Mouse (Mus musculus): ENCODE measurements around the gene Frmd8. TPM values are rescaled to one million over a fixed set of nuclear protein-coding genes. Genes with fewer than 3 reads are reported as not detected.
A peak's percentile ranks its signal among the peaks of the same experiment; 100 is the strongest.

The Frmd8 gene
- polyA plus RNA-seq, 1 experiment from 2014 or later: 40.6 TPM

DNA sequence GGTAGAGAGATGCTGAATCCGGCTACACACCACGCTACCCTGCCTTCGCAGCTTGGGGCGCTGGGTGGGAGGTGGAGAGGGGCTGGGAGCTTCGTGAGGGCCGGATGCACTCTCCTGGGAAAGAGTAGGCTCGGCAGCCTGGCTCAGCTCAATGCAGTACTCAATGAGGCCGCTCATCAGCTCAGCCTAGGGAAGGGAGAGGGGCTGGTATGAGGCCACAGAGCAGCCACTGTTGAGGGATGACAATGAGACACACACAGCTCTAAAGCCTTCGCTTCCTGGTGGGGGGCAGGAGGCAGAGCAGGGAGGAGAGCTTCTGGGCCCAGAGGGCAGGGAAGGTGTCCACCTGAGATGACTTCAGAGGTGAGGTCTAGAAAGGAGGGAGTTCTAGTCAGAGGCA is 18.5 kb downstream of the Frmd8 start:
- no peaks in the 10 kb centered on the region for H3K9me3 ChIP-seq
- H3K36me3 ChIP-seq: peaks cover 93% of the 10 kb centered on the region
- no peak overlapping the region for H3K27ac ChIP-seq
- 87% methylated on average over 9 of the region's 9 CpGs for whole genome bisulfite sequencing
- peaks cover 20% of the 10 kb centered on the region for H3K4me1 ChIP-seq
- no peak overlapping the region for H3K4me3 ChIP-seq
- no peaks in the 10 kb centered on the region for H3K27me3 ChIP-seq (ENCODE audit: insufficient read depth, poor library complexity, severe bottlenecking)
- no peak for DNase-seq (ENCODE audit: low spot score)

DNA sequence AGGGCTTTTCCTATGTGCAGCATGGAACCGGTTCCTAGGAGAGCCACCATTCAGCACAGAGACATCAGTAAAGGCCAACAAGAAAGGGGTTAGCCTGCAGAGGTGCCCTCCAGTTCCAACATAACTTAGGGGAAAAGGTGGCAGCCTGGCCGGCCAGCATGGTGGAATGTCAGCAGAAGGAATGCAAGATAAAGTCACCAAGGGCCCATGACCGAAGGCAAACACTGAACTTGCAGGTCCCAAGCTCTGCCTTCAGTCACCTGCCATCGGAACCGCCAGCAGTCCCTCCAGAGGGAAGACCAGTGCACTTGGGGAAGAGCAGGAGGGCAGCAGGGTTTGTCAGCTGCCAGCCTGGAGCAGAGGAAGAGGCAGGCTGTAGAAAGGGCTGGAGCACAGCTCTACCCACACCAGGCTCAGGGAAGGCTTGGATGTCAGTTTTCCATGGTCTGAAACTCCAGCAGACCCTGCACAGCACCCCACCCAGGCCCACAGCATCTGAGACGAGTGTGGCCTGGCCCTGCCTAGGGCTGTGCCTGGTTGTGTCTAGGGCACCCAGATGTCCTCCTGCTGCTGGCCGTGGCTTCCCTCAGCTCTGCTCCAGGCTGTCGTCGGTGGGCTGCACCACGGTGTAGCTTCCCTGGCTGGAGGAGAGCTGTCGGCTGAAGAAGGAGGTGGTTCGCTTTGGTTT is 22.9 kb downstream of the Frmd8 start:
- Histone ChIP-seq H3K9me3 (no peaks in the 10 kb centered on the region), H3K4me3 (peak overlapping the region; percentile 6; the same call in 1 of the 2 replicates), H3K27me3 (ENCODE audit: insufficient read depth, poor library complexity, severe bottlenecking) (no peaks in the 10 kb centered on the region), H3K36me3 (peaks cover 52% of the 10 kb centered on the region), H3K27ac (peak overlapping the region; percentile 83; the same call in 1 of the 2 replicates), H3K4me1 (peaks cover 58% of the 10 kb centered on the region)
- WGBS: 50% methylated on average over 12 of the region's 12 CpGs
- DNase-seq (ENCODE audit: low spot score): no peak

DNA sequence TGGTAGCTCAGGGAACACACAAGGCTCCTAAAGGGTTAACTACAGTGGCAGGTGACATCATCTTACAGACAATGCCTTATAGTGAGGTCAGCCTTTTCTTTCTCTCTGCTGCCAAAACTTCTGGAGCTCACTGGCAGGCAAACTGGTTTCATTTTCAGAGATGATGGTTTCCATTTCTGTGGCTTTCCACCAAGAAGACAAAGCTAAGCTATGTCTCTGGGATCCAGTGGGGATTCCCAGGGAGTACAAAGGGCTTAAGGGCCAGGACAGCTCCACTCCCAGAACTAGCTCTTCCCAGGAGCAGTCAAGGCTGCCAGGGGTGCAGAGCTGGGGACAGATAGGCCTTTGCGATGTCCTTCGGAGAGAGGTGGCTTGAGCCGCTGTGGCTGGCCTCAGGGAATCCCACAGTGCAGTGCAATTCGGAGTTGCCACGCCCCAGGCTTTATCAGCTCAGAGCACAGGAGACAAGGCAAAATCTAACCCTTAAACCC is 23.5 kb downstream of the Frmd8 start:
- Histone ChIP-seq H3K4me3 (no peak overlapping the region), H3K27ac (peak overlapping the region; percentile 83), H3K36me3 (peaks cover 46% of the 10 kb centered on the region), H3K4me1 (peaks cover 62% of the 10 kb centered on the region), H3K27me3 (ENCODE audit: insufficient read depth, poor library complexity, severe bottlenecking) (no peaks in the 10 kb centered on the region), H3K9me3 (no peaks in the 10 kb centered on the region)
- WGBS: 38% methylated on average over 5 of the region's 5 CpGs
- no peak for DNase-seq (ENCODE audit: low spot score)

DNA sequence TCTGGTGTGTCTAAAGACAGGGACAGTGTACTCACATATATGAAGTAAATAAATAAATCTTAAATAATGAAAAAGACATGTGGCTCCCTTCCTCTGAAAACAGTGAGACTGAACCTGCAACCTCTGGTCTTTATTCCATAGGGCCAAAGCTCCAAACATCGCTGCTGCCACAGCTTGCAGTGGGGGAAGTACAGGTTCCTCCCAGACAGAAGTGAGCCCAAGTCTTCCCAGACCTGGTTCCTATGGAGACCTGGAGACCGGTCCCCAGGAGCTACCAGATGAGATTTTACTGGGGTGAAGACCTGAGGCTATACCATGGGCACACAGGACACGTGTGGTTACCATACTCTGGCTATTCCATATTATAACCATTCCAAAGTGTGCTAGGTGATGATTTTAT is 24.2 kb downstream of the Frmd8 start:
- Histone ChIP-seq H3K4me1 (peaks cover 68% of the 10 kb centered on the region), H3K27ac (no peak overlapping the region), H3K27me3 (ENCODE audit: insufficient read depth, poor library complexity, severe bottlenecking) (no peaks in the 10 kb centered on the region), H3K36me3 (peaks cover 39% of the 10 kb centered on the region), H3K9me3 (no peaks in the 10 kb centered on the region), H3K4me3 (no peak overlapping the region)
- 80% methylated on average over 3 of the region's 3 CpGs for WGBS
- DNase-seq (ENCODE audit: low spot score): no peak

DNA sequence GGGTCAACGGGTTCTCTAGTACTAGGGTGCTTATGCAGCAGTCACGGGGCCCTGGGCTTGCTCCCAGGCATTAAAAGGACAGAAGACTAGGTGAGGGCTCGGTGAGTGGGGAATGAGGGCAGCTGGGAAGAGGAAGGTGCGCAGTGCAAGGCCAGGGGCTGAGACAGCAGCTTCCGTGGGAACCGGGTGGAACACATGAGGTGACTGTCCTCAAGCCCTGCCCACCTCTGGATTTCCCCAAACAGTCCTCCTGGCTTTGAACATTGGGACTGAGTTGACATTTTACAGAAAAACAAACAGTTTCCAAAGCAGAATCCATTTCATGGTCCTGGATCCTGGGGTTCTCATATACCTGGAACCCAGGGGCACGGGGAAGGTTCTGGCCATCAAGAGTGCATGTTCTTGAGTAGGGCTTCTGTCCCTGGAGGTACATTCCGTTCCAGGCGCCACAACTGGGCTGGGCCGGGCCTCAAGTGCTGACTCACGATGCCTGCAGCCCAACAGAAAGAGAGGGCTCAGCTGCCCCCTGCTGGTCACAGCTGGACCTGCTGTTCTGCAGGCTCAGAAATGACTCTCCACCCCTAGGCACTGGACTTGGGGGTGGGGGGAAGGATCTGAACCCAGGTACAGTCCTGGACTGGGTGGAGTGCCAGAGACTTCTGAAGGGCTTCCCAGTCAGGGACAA is 25.1 kb downstream of the Frmd8 start:
- peak overlapping the region; percentile 96 for H3K27ac ChIP-seq
- H3K9me3 ChIP-seq: no peaks in the 10 kb centered on the region
- peak overlapping the region; percentile 56 for H3K4me3 ChIP-seq
- no peaks in the 10 kb centered on the region for H3K27me3 ChIP-seq (ENCODE audit: insufficient read depth, poor library complexity, severe bottlenecking)
- 25% methylated on average over 11 of the region's 11 CpGs for WGBS
- H3K36me3 ChIP-seq: peaks cover 30% of the 10 kb centered on the region
- peaks cover 77% of the 10 kb centered on the region for H3K4me1 ChIP-seq
- DNase-seq (ENCODE audit: low spot score): peak; percentile 95

DNA sequence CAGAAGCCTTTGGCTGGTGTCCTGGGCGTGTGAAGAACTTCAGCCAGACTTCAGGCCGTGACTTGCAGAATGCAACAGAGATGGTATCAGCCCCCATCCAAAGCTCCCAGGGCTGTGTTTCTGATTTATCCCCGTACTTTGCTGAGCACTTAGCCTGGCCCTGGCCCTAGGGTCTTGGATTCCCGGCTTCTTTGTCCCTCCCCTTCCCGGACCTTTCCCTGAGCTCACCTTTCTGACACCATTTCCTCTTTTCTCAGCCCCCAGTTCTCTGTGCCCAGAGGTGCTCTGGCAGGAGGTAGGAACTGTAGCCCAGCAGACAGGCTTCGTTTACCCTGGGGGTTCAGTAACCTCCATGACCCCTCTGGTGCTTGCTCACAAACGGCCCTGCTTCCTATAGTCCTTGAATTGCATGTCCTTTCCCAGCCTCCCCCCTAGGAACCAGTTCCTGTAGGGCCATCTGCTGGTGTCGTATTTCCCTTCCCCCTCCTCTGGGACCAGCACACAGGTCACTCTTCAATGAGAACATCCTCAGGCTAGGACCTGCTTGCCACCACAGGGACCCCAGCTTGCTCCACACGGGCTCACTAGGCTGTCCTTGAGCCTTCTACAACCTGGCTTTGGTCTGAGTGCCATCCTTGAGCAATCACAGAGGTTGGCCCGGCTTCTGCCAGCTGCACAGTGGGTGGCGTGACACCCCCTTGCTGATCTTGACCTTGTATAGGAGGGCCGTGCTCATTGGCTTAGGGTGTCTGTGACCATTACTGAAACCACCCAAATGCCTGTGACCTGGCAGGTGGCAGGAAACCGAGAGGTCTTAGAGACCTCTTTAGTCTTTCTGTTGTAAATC is 26.0 kb downstream of the Frmd8 start:
- peak overlapping the region; percentile 56 for H3K4me3 ChIP-seq
- H3K27me3 ChIP-seq (ENCODE audit: insufficient read depth, poor library complexity, severe bottlenecking): no peaks in the 10 kb centered on the region
- no peak for DNase-seq (ENCODE audit: low spot score)
- peaks cover 23% of the 10 kb centered on the region for H3K36me3 ChIP-seq
- peak overlapping the region; percentile 96 for H3K27ac ChIP-seq
- 29% methylated on average over 13 of the region's 13 CpGs for WGBS
- peaks cover 87% of the 10 kb centered on the region for H3K4me1 ChIP-seq
- no peaks in the 10 kb centered on the region for H3K9me3 ChIP-seq

DNA sequence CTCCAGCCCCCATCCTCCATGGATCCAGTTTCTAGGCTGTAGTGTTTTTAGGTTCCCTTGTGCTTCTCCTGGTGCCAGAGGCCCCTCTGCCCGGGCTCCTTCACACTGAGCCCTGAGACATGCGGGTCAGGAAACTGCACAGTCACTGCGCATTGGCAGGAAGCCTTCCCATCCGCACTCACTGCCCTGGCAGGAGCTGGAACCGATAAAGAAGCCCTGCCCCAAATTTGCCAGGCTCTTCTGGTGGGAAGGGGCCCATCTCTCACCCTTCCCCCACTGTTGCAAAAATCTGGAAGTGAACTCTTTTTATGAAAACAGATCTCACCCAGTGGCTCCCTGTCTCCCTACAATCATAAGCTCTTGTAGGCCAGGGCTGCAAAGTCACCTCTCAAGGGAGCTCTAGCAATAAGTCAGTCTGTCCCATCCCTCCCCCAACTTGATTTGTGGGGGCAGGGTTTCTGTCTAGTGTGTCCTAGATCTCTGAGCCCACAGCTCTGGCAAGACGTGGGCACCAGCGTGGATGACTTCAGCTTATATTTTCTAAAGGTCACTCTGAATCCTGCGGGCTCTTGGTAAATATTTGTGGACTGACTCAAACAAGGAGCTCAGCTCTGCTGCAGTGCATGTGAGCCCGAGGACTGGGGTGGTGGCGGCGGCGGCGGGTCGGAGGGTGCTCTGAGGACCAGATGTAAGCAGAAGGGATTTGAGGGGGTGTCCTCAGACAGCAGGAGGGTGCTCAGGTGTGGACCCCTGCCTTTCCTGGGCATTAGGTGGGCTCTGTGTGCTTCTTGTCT is 26.8 kb downstream of the Frmd8 start:
- Histone ChIP-seq H3K36me3 (peaks cover 20% of the 10 kb centered on the region), H3K9me3 (no peaks in the 10 kb centered on the region), H3K4me3 (peak overlapping the region; percentile 56), H3K4me1 (peaks cover 94% of the 10 kb centered on the region), H3K27me3 (ENCODE audit: insufficient read depth, poor library complexity, severe bottlenecking) (no peaks in the 10 kb centered on the region), H3K27ac (peak overlapping the region; percentile 96)
- 48% methylated on average over 14 of the region's 14 CpGs for WGBS
- DNase-seq (ENCODE audit: low spot score): no peak

DNA sequence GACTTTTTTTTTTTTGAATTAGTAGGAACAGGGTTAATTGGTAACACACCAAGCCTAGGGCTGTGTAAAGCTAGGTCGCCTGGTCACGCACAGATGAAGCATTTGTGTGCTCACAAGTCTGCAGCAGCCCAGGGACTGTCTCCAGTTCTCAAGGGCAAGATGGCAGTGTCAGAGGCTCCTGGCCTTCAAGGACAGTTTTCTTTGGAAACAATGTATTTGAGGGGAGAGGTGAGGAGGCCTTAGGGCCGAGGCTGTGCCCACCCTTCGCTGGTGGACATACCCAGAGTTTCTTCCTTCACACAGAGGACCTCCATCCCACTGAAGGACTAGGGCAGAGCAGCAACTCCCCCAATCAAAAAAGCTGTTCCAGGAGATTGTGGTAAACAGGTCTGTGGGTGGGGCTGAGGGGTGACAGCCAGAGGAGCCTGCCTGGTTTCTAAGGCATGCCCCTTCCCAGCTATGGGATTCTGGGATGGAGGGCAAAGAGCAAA is 27.7 kb downstream of the Frmd8 start:
- WGBS: 60% methylated on average over 4 of the region's 4 CpGs
- peak overlapping the region; percentile 56 for H3K4me3 ChIP-seq
- H3K4me1 ChIP-seq: peaks cover 94% of the 10 kb centered on the region
- peak overlapping the region; percentile 96 for H3K27ac ChIP-seq
- no peaks in the 10 kb centered on the region for H3K27me3 ChIP-seq (ENCODE audit: insufficient read depth, poor library complexity, severe bottlenecking)
- no peaks in the 10 kb centered on the region for H3K9me3 ChIP-seq
- H3K36me3 ChIP-seq: peaks cover 11% of the 10 kb centered on the region
- DNase-seq (ENCODE audit: low spot score): no peak

DNA sequence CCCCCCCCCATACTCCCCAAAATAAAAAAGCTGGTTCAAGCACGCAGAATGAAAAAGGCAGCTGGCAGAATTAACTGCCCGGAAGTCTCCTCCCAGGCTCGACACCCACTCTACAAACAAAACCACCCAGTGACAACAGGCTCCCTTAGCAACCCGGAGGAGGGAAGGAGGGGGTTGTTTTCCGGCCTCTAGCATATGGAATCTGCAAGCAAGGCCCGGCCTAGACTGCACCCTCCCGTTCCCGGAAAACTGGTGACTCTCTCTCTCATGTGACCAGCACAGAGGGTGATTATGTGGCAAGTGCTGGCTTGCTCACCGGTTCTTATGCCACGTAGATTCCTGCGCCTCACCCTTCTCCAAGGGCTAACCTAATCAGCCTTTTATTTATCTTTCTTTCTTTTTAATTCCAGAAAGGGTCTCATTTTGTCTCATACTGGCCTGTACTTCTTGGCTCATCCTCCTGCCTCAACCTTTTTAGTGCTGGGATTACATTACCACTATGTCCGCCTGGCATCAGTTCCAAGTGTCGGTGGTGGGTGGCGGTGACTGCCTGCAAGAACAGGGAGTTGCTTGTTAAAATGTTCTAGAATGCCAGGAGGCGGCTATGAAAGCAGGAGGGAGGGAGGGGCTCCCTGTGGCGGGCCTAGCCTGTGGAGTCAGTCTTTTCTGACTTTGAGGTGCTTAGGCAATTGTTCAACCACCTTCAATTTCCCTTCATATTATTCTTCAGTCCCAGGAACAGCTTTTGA is 28.3 kb downstream of the Frmd8 start:
- Histone ChIP-seq H3K9me3 (no peaks in the 10 kb centered on the region), H3K36me3 (peaks cover 5% of the 10 kb centered on the region), H3K27me3 (ENCODE audit: insufficient read depth, poor library complexity, severe bottlenecking) (no peaks in the 10 kb centered on the region), H3K27ac (peak overlapping the region; percentile 96), H3K4me1 (peaks cover 94% of the 10 kb centered on the region), H3K4me3 (peak overlapping the region; percentile 56)
- DNase-seq (ENCODE audit: low spot score): peak; percentile 97
- 9% methylated on average over 16 of the region's 16 CpGs for WGBS

DNA sequence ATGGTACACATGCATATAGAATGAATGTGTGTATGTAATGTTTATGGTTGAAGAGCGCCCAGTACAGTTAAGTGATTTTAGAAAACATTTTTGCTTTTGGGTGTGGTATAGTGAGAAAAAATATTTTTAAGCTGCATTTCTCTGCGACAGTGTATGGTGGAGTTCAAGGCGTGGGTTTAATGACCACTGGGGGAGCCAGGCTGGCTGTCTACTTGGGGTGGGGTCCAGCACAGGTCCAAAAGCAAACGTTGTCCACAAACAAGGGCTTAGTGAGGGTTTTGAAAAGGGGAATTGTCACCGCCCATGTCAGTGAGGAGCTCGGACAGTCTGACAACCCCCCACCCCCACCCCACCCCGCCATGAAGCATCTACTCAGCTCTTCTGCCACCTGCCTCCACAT is 28.9 kb downstream of the Frmd8 start:
- no peaks in the 10 kb centered on the region for H3K36me3 ChIP-seq
- H3K27ac ChIP-seq: peak overlapping the region; percentile 96
- no peaks in the 10 kb centered on the region for H3K9me3 ChIP-seq
- peaks cover 95% of the 10 kb centered on the region for H3K4me1 ChIP-seq
- 0% methylated on average over 7 of the region's 7 CpGs for WGBS
- H3K4me3 ChIP-seq: peak overlapping the region; percentile 56
- no peaks in the 10 kb centered on the region for H3K27me3 ChIP-seq (ENCODE audit: insufficient read depth, poor library complexity, severe bottlenecking)
- DNase-seq (ENCODE audit: low spot score): no peak

DNA sequence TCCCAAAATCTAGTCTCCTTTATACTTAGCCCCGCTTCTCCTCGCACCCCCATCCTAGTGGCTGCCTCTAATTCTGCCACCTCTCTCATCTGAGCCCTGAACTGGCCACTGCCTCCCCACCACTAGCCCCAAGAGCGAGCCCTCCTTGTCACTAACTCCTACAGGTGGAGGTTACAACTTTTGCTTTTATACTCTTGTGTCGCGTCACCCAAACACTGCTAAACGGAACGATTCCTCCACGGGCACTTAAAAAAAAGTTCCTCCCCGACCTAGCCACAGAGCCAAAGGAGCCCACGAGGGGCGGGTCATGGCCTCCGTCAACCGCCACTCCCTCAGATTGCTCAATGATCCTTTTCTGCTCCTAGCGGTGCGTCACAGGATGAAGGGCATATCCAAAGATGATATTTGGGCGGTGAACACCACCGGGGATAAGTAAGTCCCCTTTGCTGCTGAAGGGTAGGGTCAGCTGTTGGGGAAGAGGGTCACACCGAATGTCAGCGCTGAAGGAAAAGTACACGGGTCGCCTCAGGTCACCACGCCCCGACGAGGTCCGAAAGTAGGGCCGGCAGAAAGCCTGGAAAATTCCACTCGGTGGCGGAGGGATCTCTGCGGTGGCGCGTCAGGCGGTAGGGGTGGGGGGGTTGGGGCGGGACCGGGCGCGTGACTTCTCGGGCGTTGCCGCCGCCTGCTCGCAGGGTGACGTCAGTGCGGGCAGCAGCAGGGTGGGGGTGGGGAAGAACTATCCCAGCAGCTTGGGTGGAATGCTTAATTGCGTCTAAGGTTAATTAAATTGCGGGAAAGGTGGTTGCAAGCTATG is 29.5 kb downstream of the Frmd8 start:
- Histone ChIP-seq H3K9me3 (no peaks in the 10 kb centered on the region), H3K27me3 (ENCODE audit: insufficient read depth, poor library complexity, severe bottlenecking) (no peaks in the 10 kb centered on the region), H3K27ac (peak overlapping the region; percentile 96), H3K36me3 (no peaks in the 10 kb centered on the region), H3K4me1 (peaks cover 100% of the 10 kb centered on the region), H3K4me3 (peak overlapping the region; percentile 56)
- WGBS: 5% methylated on average over 45 of the region's 45 CpGs
- DNase-seq (ENCODE audit: low spot score): peak; percentile 96

Data from heart, embryonic 10.5 days (tissue).